Mouse (Mus musculus): ENCODE measurements at regions not wholly inside any gene's neighbourhood (a gene's known extent, or its start where the extent isn't known, plus 50 kb on each side); places are given as distances from the start of the nearest gene placed in this dataset.

DNA sequence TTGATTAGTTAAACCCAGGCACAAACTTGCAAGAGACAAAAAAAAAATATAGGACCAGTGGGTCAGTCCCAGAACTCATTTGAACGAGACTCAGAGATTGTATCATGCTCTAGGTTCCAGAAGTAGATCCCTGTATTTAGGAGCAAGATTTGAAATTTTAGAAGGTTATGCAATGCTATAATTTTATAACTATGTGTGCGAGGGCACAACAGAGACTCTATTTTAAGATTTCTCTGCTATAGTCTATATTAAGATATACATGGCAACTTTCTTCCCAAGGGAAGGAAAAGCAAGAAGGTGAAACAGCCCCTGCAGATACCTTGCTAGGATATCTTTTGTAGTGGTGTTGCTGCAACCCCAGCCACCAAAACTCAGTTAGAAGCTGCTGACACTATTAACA, 55.7 kb downstream of the Otor start:
- DNase-seq, result no peak

DNA sequence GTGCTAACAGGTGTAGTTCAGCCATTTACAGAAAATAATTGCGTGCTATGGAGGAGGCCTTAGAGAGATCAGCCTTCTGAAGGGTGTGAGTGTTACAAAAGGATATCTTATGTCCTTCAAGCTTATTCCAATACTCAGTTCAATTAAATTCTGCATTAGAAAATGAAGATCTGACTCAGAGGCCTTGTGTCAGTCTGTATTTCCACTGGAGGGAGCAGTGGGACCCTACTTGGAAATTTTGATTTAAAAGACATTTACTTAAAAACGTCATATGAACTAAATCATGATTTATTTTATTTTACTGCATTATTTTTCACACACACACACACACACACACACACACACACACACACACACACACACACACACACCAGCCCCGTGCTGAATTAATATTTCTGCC, 70.9 kb downstream of the Otor start:
- DNase-seq, result no peak

DNA sequence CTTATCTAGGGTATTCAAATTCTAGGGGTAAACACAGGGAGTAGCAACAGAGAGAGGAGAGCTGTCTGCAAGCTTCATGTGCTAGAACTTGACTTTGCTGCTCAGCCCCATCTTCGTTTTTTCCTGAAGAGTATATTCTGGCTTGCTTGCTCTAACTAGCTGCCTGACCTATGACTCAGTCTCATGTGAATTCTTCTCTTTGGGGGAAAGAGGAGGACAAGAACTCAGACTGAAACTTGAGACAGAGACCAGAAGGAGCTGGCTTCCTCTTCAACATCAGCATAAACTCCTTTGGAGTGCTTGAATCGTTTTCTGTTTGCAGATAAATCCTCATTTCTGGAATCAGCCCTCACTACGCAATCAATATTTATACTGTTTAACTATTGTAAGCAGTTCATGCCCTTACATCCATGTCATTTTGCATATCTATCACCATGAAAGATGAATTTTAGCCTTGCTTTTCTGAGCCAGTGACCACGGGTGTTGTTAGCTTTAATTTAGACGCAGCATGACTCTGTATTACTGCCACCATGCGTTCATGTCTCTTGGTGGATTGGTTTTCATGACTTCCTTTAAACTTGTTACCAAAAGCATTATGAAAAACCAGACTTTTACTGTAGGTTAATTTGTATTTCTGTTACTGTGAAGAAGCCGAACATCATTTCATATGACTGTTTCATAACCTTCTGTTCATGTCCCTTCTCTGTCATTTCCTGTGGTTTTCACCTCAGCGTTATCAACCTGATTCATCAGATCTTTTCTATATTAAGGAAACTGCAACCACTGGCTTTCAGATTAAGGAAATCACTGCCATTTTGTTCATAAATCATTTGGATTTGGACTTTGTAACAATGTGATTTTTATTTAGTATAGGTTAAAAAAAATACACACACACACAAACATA, 86.1 kb downstream of the Otor start:
- DNase-seq, result no peak

DNA sequence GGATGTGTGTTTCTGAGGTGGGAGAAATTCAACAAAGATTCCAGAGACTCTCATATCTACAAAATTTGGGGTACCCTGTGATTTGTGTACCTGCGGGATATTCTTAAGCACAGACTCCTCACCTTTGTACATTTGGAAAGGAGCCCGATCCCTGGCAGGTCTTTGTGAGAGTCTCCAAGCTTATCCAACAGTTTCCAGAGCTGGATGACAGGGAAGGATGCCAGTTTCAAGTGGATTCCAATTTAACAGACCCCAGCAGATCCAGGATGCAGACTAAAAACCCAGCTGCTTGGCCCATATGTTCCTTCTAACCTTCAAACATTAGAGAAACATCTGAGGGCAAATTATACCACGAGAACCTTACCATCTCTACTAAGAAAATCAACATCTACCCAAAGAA, 88.5 kb downstream of the Otor start:
- DNase-seq, result no peak

DNA sequence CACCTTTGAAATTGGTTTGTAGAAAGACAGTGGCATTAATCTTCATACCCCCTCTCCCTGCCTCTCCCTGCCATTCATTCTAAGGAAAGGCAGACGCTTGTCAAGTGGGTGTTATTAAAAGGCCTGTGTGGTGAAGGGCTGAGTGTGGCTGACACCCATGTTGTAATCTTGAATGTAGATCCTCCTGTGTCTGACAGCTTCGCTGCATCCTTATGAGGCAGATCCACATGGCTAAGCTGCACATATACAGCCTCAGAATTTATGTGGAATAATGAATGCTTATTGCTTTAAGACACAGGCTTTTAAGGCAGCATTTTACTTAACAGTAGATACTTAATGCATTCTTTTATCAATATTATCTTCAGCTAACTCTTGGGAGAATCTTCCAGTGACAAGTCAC, 92.4 kb downstream of the Otor start:
- DNase-seq, result no peak

DNA sequence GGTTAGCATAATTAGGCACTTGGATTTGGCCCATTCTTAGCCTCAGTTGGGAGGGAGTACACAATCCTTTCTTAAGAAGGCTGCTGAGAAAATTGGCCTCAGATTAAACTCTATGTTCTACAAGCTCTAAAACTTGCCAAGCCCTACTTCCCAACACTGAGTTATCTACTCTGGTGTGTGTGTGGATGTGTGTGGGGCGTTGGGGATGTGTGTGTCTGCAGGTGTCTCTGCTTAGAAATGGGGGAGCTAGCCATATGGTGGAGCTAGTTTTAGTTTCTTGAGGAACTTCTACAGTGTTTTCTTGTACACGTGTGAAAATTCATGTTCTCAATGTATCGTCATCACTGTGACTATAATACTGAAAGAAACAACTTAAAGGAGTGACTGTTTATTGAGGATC, 106.3 kb downstream of the Otor start:
- DNase-seq, result no peak

DNA sequence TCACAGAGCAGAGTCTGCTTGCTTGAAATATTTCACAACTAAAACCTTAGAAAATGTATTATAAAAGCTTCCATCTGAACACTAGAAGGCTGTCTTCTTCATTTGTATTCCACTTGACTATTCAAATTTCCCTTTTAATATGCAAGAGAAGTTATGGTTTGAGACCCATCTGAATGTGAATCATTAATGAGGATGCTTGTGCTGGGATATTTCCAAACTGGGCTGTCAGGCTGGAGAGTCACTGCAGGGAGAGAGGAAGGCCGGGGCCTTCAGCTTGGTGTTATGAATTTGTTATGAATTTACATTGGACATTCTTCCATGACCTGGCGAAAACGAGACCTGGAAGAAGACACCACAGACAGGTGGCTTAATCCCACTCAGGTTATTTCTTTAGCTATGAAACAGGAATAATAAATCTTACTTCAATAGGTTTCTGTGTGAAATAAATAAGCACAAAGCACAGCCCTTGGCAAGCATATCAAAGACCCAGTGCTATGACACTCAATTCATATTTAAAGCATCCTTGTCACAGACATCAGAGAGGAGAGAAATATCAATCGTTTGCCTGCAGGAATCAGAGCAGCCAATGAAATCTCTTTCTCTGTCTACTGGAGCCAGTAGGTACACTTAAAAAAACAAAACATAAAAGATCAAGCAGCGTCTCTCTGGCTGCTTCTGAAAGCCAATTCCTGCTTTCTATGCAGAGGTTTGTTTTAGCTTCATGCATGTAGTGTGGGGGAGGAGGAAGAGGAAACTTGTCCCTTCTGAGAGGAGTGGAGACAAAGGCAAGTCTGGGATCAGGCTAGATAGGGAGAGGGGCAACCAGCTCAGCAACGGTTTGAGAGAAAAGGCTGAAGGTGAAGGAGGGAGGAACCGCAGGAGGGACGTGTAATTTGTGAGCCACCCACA, 114.2 kb downstream of the Otor start:
- no peak for DNase-seq

DNA sequence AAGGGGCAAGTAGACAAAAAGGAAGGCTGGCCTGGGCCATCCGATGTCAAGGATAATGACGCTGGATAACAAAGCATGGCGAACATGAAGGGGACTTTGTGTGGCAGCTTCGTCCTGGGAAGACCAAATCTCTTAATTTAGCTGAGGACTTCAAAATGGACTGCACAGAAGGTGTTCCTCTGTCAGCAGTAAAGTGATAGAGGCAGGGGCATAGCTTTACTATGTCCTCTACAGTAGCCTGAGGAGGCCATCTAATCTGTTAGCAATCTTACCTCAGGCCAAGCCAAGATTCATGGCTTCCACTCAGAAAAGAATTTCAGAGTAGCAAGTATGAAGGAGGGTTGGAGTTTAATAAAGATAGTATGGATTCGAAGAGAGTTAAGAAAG, 114.9 kb downstream of the Otor start:
- DNase-seq, result no peak

DNA sequence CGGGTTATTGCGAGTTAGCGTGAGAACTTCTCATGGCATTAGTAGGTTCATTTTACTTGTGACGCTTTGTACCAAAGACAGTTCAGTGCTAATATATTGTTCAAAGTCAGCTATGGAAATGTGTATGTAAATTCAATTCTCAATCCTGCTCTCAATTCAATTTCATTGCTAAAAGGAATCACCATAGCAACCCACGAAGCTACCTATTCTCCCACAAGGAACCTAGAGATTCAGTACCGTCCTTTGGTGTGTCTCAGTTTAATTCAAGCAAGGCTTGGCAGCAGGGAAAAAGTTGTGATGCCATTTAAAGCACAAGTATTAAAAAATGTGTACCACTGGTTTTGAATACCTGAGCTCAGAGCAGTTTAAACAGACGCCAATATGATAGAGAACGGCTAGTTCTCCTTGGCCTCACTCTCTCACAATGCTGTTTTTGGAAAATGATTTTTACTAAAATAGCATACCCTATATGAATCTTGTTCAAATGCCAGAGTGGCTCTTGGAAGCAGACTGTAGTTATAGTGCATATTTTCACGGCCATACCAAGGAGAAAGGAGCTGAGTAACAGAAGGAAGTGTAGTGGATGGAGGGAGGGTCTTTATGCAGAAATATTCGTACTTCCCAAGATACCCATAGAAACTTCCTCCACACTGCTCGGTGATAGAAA, 121.4 kb downstream of the Otor start:
- no peak for DNase-seq

DNA sequence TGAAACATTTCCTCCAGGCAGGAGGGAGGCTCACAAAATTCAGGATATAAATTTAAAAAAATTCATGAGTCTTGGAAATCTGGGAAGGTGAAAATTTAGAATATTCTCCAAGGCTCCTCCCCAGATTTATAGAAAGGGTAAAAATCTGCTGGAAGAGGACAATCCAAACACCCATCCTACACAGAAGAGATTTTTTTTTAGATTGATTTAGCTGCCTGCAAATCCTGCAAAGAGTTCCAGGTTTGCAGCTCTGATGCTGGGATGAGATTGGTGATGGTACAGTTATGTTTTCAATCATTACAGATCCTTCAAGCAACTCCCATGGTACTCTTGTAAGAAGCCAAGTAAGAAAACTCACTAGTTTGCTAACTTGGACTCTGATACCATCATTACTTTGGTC, 127.8 kb downstream of the Otor start:
- DNase-seq, result no peak

DNA sequence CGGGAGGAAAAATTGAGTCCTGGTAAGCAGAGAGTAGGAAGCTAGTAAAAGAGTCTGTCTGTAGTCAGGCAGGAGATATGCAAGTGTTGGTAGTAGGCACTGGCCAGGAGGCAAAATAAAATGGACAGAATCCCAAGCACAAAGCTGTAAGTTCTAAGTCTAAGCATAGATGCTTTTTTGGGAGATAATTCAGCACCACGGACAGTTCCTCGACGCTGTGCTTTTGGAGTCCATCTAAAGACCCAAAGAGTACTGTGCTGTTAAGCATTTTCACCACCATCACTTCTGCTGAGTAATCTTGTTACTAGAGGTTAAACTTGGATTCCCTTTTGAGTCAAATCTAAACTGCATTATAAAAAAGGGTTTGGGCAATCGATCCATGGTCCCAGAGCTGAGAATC, 128.9 kb downstream of the Otor start:
- DNase-seq, result no peak

DNA sequence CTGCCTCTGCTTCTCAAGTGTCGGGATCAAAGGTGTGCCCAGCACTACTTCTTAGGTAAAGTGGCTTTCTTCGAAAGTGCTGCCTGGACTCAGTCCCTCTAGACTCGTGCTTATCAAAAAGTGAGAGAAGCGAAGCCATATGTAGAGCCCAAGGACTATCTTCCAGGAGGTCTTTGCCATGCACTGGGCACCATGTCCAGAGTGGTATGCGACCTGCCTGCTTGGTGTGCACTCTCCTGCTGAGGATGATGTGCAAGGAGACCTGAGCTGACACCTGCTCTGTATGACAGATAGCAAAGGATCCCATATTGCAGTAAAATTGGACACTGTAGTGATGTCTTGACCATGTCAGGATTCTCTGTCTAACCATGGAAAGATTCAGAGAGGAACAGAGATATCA, 139.0 kb downstream of the Otor start:
- peak in 1 of 2 experiments; percentile 26 for DNase-seq

DNA sequence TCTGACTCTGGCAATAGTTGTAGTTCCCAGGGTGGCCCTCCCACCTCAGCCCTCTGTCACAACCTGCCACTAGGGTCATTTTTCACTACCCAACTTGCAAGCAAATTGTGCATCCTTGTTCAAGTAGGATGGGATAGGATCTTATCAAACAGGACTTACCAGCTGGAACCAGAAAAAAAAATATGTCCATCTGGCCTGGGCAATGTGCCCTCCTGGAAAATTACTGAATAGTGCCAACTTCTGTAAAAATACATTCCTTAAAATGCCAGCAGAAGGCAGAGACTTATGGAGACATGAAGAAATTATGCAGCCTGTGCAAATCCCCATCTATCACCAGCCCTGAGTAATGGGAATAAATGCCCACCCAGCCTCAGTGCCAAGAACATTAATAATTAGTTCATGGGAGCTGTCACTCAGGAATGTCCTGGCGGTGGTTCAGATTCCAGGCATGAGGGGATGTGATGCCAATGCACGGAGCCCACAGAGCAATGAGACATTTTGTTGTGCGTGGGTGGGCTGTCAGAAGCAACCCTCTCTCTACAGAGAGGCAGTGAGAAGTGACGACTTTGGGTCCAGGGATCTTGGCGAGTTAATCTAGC, 139.6 kb downstream of the Otor start:
- peak; percentile 87 to 96 for DNase-seq

DNA sequence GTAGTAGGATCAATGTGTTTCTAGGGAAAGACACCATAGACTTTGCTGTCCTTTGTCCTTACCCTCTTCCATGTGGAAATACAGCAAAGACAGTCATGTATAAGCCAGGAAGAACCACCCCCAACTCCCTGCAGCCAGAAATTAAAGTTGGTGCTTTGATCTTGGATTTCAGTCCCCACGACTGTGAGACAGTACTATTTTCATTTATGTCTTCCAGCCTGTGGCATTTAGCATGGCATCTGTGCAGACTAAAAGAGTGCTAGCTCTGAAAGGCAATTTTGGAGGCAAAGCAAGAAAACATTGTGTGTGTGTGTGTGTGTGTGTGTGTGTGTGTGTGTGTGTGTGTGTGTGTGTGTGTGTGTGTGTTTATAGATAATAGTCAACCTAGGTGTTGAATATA, 144.1 kb downstream of the Otor start:
- no peak for DNase-seq

DNA sequence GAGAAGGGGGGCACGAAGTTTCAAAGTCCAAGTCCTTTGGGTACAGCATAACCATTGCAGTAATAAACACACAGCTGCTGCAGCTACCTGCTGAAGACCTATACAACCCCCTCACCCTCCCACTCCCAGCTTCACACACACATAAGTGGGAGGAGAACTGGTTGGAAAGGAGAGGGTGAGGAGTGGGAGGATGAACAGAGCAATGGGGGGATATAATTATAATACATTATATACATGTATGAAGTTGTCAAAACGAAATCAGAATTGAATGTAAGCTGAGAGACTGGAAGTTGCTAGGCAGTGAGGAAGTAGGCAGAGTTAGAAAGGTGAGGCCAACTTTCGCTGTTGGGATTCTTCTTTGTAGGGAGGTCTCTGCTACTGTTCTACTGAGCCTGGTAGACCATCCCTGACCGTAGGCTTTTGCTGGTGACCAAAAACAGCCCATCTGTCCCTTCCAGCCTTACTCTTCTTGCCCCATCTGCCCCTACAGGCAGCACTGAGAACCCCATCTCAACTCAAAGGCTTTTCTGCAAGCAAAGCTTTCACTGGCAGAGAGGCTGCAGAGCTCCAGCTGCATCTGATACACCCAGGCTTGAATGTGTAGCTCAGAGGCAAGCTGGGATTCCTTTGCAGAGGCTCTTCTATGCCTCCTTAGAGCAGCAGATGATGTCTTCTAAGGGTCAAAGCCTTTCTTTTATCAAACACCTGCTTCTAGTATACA, 146.3 kb downstream of the Otor start:
- DNase-seq, result no peak

DNA sequence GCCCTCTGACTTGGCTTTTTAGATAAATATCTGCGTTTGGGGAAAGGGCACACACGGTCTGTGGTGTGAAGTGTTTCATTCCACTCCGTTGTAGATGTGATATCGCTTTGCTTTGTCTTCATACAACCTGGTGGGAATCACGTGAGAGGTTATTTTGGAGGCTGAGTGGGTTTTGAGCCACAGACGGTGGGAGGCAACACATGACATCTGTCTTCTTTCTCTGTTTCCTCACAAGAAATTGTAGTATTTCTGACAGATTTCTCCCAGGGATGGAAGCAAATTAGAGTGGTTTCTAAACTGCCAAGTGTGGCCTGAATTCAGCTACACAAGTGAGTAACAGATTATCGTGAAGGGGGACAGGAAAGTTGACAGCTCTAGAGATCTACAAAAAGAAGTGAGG, 155.5 kb downstream of the Otor start:
- no peak for DNase-seq

DNA sequence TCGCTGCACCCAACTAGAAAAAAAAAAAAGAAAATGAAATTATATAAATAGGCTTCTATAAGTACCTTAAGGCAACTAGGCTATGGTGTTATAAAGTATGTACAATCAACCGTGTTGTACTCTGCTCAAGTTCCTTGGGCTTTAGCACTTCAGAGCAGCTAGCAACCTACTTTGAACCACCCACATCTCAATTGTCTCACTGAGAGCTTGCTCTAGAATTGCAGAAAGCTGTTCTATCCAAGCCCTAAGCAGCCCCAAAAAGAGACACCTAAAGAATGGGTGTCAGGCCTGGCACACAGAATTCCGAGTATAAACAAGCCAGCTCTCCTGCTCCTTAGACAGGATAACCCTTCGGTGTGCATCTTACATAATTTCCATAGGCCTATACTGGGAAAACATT, 162.0 kb downstream of the Otor start:
- no peak for DNase-seq

DNA sequence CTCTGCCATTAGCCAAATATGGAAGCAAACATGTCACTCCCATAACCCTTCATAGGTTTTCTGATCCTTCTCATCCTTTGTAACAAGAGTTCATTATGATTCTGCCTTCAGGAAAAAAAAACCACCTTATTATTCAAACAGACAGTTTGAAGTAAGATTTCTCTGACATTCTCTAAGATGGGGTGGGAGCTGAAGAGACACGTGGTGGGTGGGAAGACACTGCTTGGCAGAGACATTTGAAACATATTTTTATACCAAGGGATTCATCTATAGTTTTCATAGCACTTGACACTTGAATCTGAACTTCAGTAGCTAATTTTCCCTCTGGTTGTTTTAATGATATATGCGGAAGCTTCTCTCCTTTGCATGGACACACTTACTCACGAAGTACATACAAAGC, 165.5 kb downstream of the Otor start:
- DNase-seq, result no peak

DNA sequence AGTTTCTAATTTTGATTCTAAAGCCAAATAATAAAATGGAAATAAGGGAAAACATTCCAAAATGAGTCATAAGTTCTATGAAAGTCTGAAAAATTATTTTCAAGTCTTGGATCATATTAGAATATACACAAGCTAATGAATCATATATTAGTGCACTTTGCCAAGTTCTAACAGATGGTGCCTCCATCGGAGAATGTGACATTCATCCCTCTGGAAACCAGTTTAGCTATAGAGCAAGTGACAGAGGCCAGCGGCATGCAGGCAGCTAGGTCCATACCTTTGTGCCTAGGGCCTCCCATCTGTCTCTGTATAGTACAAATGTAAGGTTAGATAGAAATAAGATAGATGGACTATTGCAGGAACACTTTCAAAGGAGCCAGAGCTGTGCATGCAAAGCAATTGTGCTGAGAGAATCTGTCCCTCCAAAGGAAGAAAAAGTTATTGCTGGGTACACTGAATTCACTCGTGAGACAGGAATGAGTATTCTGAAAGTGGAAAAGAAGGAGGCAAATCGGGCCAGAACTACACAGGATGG, 167.9 kb downstream of the Otor start:
- DNase-seq, result peak; percentile 68 to 73

DNA sequence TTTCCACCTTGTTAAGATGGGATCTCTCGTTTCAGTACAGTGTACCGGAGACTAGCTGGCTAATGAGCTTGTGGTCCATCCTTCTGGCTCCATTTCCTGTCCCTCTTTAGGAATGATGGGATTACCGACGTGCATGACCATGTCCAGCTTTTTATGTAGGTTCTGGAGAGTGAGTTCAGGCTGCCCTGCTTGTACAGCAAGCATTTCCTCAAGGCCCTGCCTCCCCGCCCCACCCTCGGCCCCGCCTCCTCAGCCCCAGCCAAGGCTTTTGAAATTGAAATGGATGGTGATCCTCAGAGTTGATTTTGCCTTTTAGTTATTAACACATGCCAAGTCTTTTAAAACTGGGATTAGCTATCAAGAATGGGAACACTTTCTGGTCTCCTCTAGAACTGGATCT, 190.8 kb downstream of the Otor start:
- DNase-seq, result no peak

DNA sequence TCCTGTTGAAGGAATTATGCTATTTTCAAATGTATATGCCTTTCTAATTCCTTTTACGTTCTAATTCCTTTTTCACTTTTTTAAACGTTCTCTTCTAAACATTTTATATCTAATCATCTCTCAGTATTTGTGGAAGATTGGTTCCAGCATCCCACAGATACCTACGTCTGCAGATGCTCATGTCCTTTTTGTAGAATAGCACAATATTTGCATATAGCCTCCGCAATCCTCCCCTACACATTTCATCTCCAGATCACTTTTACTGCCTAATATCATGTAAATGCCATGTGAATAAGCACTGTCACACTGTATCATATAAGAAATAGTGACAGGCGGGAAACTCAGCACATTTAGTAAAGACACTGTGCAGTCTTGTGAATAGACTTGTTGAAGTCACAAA, 192.6 kb downstream of the Otor start:
- no peak for DNase-seq

All from cerebellum, postnatal 36 days (tissue).